Mouse (Mus musculus): ENCODE results near the gene Siglec1. TPM values are rescaled to one million over a fixed set of nuclear protein-coding genes. Genes with fewer than 3 reads are reported as not detected.
"Not testable (repeated sequence)": the region's sequence is repeated elsewhere in the genome, so short reads cannot be mapped to it uniquely, and the experiment has no call there.

Siglec1 gene
- polyA plus RNA-seq, 1 experiment from 2014 or later, result 0.33 TPM

GRCm38 (mm10) chr2:131127161-131127730 lies 40.7 kb upstream of the Siglec1 start, which contains the start of gene Hspa12b:
TSS of gene Hspa12b (plus strand) at chr2:131127280.
- no peaks in the 10 kb centered on the region for H3K9me3 ChIP-seq
- H3K4me1 ChIP-seq, result peaks cover 50% of the 10 kb centered on the region
- peak within 1 kb of the TSS; percentile 83 for H3K27ac ChIP-seq (replicated peaks)
- peak within 1 kb of the TSS; percentile 83 for H3K4me2 ChIP-seq
- under 1% methylated on average over 28 of the region's 28 CpGs for WGBS
- peak; percentile 90 for ATAC-seq (ENCODE audit: extremely low read depth, insufficient number of reproducible peaks, low FRiP score, low TSS enrichment)
- no peaks in the 10 kb centered on the region for H3K27me3 ChIP-seq (replicated peaks)
- H3K36me3 ChIP-seq, result peaks cover 5% of the 10 kb centered on the region; the same call in 1 of the 2 replicates
- H3K9ac ChIP-seq, result peak within 1 kb of the TSS; percentile 90
- H3K4me3 ChIP-seq, result peak within 1 kb of the TSS; percentile 68

- no peaks in the 10 kb centered on the region for H3K36me3 ChIP-seq
- H3K27ac ChIP-seq (replicated peaks), result peak overlapping the region; percentile 83; the same call in 1 of the 2 replicates
- no peaks in the 10 kb centered on the region for H3K9me3 ChIP-seq
- H3K4me3 ChIP-seq, result peak overlapping the region; percentile 68; the same call in 1 of the 2 replicates
- peak overlapping the region; percentile 90 for H3K9ac ChIP-seq
- peaks cover 40% of the 10 kb centered on the region for H3K4me1 ChIP-seq
- no peak for ATAC-seq (ENCODE audit: extremely low read depth, insufficient number of reproducible peaks, low FRiP score, low TSS enrichment)
- 51% methylated on average over 9 of the region's 9 CpGs for WGBS
- H3K27me3 ChIP-seq (replicated peaks), result no peaks in the 10 kb centered on the region
- peak overlapping the region; percentile 83 for H3K4me2 ChIP-seq
Observed at GRCm38 (mm10) chr2:131125964-131126815, 39.6 kb upstream of the Siglec1 start.

GRCm38 (mm10) chr2:131125157-131125963 lies 38.8 kb upstream of the Siglec1 start:
- Histone ChIP-seq H3K4me3 (no peak overlapping the region), H3K27me3 (replicated peaks) (no peaks in the 10 kb centered on the region), H3K9ac (no peak overlapping the region), H3K4me2 (no peak overlapping the region), H3K36me3 (no peaks in the 10 kb centered on the region), H3K9me3 (no peaks in the 10 kb centered on the region), H3K4me1 (peaks cover 40% of the 10 kb centered on the region), H3K27ac (replicated peaks) (no peak overlapping the region)
- no peak for ATAC-seq (ENCODE audit: extremely low read depth, insufficient number of reproducible peaks, low FRiP score, low TSS enrichment)
- WGBS, result 86% methylated on average over 9 of the region's 9 CpGs

DNA sequence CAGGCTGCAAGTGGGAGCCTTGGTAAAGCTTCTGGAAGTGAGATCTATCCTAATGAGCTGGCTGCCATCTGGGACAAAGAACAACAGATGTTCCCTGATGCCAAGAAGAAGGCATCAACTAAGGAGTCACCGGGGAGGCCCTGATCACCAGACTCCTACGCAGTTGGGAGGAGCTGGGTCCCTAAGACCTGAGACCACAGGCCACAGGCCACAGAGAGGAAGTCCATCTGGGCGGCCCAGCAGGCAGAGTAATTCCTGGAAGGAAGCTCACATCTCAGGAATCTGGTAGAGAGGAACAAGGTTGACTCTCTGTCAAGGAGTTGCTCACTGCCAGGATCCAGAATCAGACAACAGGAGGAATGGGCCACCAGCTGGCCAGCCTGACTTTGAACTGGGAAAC lies 37.6 kb upstream of the Siglec1 start:
- H3K27ac ChIP-seq (replicated peaks), result no peak overlapping the region
- no peak for ATAC-seq (ENCODE audit: extremely low read depth, insufficient number of reproducible peaks, low FRiP score, low TSS enrichment)
- no peaks in the 10 kb centered on the region for H3K36me3 ChIP-seq

GRCm38 (mm10) chr2:131118968-131119574 lies 32.5 kb upstream of the Siglec1 start:
- H3K4me1 ChIP-seq, result no peaks in the 10 kb centered on the region
- H3K4me3 ChIP-seq, result no peak overlapping the region
- H3K9me3 ChIP-seq, result no peaks in the 10 kb centered on the region
- no peak overlapping the region for H3K27ac ChIP-seq (replicated peaks)
- H3K4me2 ChIP-seq, result no peak overlapping the region
- H3K36me3 ChIP-seq, result no peaks in the 10 kb centered on the region
- 64% methylated on average over 2 of the region's 2 CpGs for WGBS
- ATAC-seq (ENCODE audit: extremely low read depth, insufficient number of reproducible peaks, low FRiP score, low TSS enrichment), result no peak
- H3K9ac ChIP-seq, result no peak overlapping the region
- H3K27me3 ChIP-seq (replicated peaks), result no peaks in the 10 kb centered on the region

More for the DNA sequence above, 37.6 kb upstream of the Siglec1 start:
- 60% methylated on average over 3 of the region's 3 CpGs for WGBS
- Histone ChIP-seq H3K4me2 (no peak overlapping the region), H3K27me3 (replicated peaks) (no peaks in the 10 kb centered on the region), H3K4me1 (peaks cover 30% of the 10 kb centered on the region), H3K9ac (no peak overlapping the region), H3K9me3 (no peaks in the 10 kb centered on the region), H3K4me3 (no peak overlapping the region)

DNA sequence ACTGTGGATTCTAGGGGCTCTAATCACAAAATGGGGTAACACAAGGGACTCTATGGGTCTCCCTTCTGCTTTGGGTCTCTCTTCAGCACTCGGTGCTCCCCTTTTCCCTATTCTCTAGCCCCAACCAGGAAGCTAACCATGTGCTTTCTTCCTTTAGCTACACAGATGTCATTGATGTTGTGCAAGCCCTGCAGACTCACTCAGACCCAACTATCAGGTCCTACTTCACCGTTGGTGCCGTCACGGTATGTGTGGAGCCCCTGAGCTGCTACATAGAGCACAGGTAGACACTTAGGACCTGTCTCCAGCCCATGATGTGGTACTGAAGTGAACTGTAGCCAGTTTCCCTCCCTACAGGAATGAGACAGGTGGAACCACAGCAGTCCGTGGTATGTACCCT lies 19.4 kb upstream of the Siglec1 start:
- no peak overlapping the region for H3K4me2 ChIP-seq
- H3K36me3 ChIP-seq, result no peaks in the 10 kb centered on the region
- H3K9me3 ChIP-seq, result no peaks in the 10 kb centered on the region
- no peak for ATAC-seq (ENCODE audit: extremely low read depth, insufficient number of reproducible peaks, low FRiP score, low TSS enrichment)
- H3K27ac ChIP-seq (replicated peaks), result no peak overlapping the region
- H3K9ac ChIP-seq, result no peak overlapping the region
- H3K27me3 ChIP-seq (replicated peaks), result no peaks in the 10 kb centered on the region
- peaks cover 12% of the 10 kb centered on the region for H3K4me1 ChIP-seq
- no peak overlapping the region for H3K4me3 ChIP-seq
- WGBS, result 77% methylated on average over 5 of the region's 5 CpGs

- H3K4me2 ChIP-seq; H3K9ac ChIP-seq; H3K9me3 ChIP-seq; H3K4me3 ChIP-seq; H3K27me3 ChIP-seq (replicated peaks); H3K27ac ChIP-seq (replicated peaks); ATAC-seq (ENCODE audit: extremely low read depth, insufficient number of reproducible peaks, low FRiP score, low TSS enrichment); H3K36me3 ChIP-seq: not testable (repeated sequence)
- 67% methylated on average over 4 of the region's 4 CpGs for WGBS
- peaks cover 12% of the 10 kb centered on the region for H3K4me1 ChIP-seq
Observed at GRCm38 (mm10) chr2:131105061-131105460, 18.5 kb upstream of the Siglec1 start.

DNA sequence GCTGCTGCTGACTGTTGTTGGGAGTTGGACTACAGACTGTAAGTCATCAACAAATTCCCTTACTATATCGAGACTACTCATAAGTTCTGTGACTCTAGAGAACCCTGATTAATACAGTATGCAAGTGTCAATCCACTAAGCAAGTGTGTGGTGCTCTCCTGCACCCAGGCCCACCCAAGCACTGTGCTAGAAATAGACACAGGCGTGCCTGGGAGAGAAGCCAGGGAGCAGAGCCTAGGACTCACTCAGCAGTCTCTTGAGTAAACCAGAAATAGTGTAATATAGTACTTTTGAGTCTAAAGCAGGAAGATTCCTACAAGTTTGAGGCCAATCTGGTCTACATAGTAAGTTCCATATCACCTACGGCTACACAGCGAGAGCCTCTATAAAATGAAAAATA lies 17.5 kb upstream of the Siglec1 start:
- no peaks in the 10 kb centered on the region for H3K9me3 ChIP-seq
- 55% methylated on average over 4 of the region's 4 CpGs for WGBS
- H3K4me1 ChIP-seq, result peaks cover 12% of the 10 kb centered on the region
- ATAC-seq (ENCODE audit: extremely low read depth, insufficient number of reproducible peaks, low FRiP score, low TSS enrichment), result no peak
- H3K4me2 ChIP-seq, result no peak overlapping the region
- H3K27me3 ChIP-seq (replicated peaks), result no peaks in the 10 kb centered on the region
- no peaks in the 10 kb centered on the region for H3K36me3 ChIP-seq
- 0 out of 2 replicates have a peak overlapping the region, but pooled peaks have one; percentile 28 for H3K27ac ChIP-seq (replicated peaks)
- no peak overlapping the region for H3K4me3 ChIP-seq
- H3K9ac ChIP-seq, result no peak overlapping the region

- 47% methylated on average over 3 of the region's 3 CpGs for WGBS
- no peak overlapping the region for H3K4me2 ChIP-seq
- H3K36me3 ChIP-seq, result no peaks in the 10 kb centered on the region
- no peaks in the 10 kb centered on the region for H3K9me3 ChIP-seq
- peaks cover 20% of the 10 kb centered on the region for H3K4me1 ChIP-seq
- H3K27ac ChIP-seq (replicated peaks), result no peak overlapping the region
- H3K4me3 ChIP-seq, result no peak overlapping the region
- no peak overlapping the region for H3K9ac ChIP-seq
- H3K27me3 ChIP-seq (replicated peaks), result no peaks in the 10 kb centered on the region
- ATAC-seq (ENCODE audit: extremely low read depth, insufficient number of reproducible peaks, low FRiP score, low TSS enrichment), result no peak
Observed at GRCm38 (mm10) chr2:131101530-131101929, 15.0 kb upstream of the Siglec1 start.

- Histone ChIP-seq H3K36me3 (no peaks in the 10 kb centered on the region), H3K4me1 (peaks cover 17% of the 10 kb centered on the region), H3K9me3 (no peaks in the 10 kb centered on the region), H3K27me3 (replicated peaks) (no peaks in the 10 kb centered on the region), H3K4me2 (no peak overlapping the region), H3K27ac (replicated peaks) (peak overlapping the region; percentile 86), H3K4me3 (no peak overlapping the region), H3K9ac (no peak overlapping the region)
- 69% methylated on average over 4 of the region's 4 CpGs for WGBS
- ATAC-seq (ENCODE audit: extremely low read depth, insufficient number of reproducible peaks, low FRiP score, low TSS enrichment), result no peak
Observed at GRCm38 (mm10) chr2:131097087-131097486, 10.5 kb upstream of the Siglec1 start.
